Mouse (Mus musculus): ENCODE data around the gene Slc25a51.

The Slc25a51 gene

DNA sequence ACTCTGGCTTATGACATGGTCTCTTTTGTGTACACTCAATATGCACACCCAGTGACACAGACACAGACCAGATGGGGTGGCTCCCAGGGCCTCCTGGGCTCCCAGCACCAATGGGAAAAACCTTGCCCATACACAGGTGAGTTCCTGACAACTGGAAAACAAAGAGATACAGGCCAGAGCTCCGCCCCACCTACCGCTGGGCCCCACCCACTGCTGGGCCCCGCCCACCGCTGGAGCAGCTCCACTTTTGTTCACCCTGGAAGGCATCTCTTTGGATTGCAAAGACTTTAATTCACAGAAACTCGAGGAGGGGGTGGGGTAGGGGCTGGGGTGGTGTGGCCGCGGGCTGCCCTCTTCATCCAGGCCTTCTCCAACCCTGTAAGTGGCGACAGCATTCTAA, 14.8 kb upstream of the Slc25a51 start:
- in situ Hi-C loops (cut with MboI, MseI) = no loop called here

DNA sequence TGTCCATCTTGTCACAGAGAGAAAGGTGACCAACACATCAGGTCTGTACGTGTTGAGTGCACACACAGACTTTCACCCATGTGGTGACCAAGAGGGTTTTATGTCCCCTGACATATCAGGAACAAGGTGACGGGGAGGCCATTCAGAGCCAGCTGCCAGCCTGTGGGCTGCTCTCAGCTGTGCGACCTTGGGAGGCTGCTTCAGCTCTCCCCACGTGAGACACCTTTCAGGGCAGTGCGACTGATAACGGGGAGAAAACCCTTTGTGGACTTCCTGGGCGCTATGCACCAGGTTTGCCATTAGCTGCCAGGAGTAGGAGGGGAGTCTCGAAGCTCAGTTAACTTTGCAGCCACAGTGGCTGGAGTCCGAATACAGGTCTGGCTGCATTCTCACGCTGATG, 14.1 kb upstream of the Slc25a51 start:
- in situ Hi-C loops (cut with MboI, MseI) = no loop called here

DNA sequence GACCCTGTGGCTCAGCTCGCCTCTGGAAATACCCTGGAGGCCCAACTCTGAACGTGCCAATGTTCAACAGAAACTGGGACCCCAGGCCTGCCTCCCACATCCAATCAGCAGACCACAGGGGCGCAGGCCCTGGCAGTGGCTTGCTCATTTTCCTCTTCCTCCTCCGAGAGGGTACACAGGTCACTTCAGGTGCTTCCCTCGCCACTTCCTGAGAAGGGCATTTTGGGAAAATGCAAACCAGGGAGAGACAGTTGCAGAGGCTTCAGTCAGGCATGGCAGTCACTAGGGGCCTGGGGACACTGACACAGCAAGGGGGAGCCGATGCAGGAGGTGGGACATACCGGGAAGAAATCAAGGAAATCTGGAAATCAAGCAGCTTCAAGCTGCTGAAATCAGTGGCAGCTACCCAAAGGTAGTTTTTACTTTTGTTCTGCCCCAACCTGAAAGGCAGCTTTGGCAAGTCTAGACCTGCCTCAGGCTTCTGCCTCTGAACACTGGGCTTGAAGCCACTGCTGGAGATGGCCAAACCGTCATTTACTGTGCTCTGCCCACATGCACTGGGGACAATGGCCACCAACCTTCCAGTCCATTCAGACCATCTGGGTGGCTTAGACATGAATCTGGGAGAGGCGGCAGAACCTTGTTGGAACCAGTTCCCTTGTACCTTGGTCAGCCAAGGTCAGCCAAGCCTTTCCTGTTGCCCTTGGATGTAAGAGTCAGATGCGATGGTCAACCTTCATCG, 13.1 kb upstream of the Slc25a51 start:
- in situ Hi-C loops (cut with MboI, MseI) = no loop called here

DNA sequence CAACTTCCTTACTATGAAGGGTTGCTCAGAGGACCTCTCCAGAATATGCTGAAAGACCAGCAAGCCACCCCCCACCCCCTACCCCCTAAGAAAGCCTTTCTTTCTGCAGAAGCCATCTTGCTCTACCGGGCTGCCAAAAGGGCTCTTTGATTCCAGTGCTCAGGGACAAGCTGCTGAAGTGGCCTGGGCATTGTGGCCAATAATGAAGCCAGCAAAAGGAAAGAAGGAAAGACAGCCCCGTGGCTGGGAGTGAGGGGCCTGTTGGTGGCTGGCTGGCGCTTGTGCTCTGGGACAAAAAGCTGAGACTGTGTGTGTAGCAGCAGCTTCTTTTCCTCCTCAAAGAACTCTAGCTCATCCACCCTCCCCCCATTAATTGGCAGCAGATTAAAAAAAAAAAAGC, 12.2 kb upstream of the Slc25a51 start:
- in situ Hi-C loops (cut with MboI, MseI) = no loop called here

- in situ Hi-C loops (cut with MboI, MseI) = loop anchor here (10.0 kb wide), 3 partner anchors 196 to 386 kb away; no protein-coding TSS in a partner anchor
Measured at GRCm38 (mm10) chr4:45419051-45419450, 10.5 kb upstream of the Slc25a51 start.

DNA sequence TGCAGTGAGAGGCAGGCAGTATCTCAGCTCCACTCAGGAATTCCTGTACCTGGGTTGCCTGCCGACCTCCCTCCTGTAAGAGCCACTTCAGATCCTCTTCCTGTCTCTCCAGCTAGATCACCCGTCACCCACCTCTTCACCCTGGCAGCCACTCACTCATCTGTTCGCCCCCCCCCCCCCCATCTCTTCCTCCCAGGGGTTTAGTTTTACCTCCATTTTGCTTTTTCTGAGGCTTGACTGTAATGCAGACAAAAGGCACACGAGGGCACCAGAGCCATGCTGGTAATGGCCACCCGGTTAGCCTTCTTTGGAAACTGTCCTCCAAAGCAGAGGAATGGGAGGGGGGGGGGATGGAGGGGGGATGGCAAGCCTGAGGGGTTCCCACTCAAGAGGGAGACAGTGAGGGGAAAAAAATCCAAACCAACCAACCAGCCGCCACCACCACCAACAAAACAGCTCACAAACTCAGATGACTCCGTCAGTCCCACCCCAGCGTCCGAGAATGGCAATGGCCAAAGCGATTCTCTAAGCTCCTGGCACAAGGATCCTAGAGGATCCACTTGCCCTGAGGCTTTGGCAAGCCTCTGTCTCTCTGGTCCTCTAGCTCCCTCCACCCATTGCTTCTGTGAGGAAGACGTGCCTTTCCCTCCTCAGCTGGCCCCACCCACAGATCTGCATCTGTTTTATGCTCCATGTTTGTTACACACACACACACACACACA, 9.8 kb upstream of the Slc25a51 start:
- in situ Hi-C loops (cut with MboI, MseI) = loop anchor here (10.0 kb wide), 3 partner anchors 196 to 386 kb away; no protein-coding TSS in a partner anchor

DNA sequence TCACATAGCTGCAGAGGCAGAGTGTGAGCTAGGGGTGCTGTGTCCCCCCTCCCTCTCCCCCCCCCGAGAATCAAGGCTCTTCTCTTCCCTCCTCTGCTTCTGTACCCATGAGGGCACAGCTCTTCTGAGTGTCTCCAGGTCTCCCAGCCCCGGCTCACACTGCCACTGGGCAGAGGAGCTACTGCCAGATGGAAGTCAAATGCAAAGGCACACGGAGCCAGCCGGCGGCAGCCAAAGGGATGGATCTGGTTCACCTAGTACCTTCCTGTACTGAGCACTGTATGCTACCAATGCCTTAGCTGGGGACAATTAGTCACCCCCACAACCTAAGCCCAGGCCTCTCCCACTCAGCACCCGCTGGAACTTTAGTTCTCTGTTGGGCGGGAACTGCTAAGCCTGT, 7.7 kb upstream of the Slc25a51 start:
- in situ Hi-C loops (cut with MboI, MseI) = loop anchor here (10.0 kb wide), 3 partner anchors 198 to 388 kb away; no protein-coding TSS in a partner anchor

GRCm38 (mm10) chr4:45413674-45414338, 5.2 kb upstream of the Slc25a51 start:
- in situ Hi-C loops (cut with MboI, MseI) = loop anchor here (10.0 kb wide), 3 partner anchors 201 to 391 kb away; no protein-coding TSS in a partner anchor

GRCm38 (mm10) chr4:45412433-45413192, 4.0 kb upstream of the Slc25a51 start:
- in situ Hi-C loops (cut with MboI, MseI) = loop anchor here (10.0 kb wide), 3 partner anchors 202 to 392 kb away; no protein-coding TSS in a partner anchor

- in situ Hi-C loops (cut with MboI, MseI) = loop anchor here (10.0 kb wide), 3 partner anchors 204 to 394 kb away; no protein-coding TSS in a partner anchor
Measured at GRCm38 (mm10) chr4:45411181-45411790, 2.7 kb upstream of the Slc25a51 start.

DNA sequence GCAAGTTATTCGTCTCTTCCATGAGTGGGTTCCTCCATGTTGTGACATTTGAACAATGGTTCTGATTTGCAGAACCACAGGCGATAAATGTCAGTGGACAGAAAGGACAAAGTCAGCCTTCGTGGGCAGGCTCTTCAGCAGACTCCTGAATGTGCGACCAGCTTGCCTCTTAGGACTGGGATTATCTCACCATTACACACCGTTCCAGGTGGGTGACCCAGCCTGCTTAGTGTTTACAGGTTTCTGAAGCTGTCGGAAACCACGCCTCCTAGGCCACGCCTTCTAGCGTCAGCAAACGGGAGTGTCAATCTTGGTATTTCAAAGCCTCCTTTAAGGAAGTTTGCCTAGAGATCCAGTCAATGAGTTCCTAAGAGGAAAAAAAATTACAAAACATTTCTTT, 704 bp upstream of the Slc25a51 start:
- in situ Hi-C loops (cut with MboI, MseI) = no loop called here

GRCm38 (mm10) chr4:45407703-45408334, 747 bp downstream of the Slc25a51 start:
- in situ Hi-C loops (cut with MboI, MseI) = no loop called here

DNA sequence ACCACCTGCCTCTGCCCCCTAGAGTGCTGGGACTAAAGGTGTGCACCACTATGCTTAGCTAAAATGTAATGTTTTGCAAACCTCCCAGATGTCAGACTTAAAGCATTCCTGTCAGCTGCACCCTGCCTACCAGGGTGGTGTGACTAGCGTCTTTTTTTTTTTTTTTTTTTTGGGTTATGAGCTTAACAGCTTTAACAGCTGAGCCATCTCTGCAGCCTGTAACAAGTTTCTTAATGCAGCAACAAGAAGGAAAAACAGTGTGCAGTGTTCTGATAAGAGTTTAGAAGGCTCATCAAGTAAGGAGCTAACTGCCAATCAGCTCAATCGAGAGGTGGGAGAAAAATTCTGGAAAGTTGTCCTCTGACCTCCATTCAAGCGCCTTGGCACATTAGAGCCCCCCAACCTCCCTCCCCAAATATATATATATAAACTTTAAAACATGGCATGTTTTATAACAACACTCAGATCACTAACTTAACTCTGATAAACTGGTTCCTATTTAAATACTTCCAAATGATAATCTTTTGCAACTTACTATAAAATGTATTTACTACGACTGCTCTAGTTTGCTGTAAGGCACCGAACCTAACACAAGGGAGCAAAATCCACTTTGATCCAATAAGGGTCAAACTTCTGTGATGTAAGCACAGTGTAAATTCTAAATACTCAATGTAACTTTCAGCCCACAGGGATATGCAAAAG, 1.4 kb downstream of the Slc25a51 start:
- in situ Hi-C loops (cut with MboI, MseI) = no loop called here

- in situ Hi-C loops (cut with MboI, MseI) = no loop called here
Measured at GRCm38 (mm10) chr4:45406397-45406796, 2.2 kb downstream of the Slc25a51 start.

DNA sequence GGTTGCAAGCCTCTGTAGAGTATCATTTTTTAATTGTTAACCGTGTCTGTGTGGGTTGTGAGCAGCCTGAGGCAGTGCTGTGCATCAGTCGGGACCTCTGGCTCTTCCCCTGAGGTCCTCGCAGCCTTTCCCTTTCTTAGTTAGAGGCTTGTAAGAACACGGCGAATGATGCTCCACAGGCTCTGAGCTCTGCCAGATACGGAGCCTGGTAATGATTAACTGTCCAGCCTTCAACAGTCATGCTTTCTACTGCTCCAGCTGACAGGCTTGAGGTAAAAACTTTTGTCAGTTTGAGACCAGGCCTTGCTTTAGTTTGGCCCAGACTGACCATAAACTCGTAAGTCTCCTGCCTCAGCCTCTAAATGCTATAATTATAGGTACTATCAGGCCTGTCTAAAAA, 3.3 kb downstream of the Slc25a51 start:
- in situ Hi-C loops (cut with MboI, MseI) = no loop called here

DNA sequence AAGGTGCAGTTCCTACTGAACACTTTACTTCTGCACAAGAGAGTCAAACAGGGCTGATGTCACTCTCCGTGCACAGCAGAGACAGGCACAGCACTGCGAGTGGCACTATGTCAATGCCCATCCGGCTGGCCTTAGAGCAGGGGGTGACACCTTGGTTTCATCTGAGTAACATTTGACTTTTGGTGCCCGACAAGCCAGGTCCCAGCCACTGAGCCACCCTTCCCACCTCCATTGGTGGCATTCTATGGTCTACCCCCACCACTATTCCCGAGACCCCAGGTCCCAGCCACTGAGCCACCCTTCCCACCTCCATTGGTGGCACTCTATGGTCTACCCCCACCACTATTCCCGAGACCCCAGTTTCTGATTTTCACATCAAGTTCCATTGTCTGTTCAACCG, 4.5 kb downstream of the Slc25a51 start:
- in situ Hi-C loops (cut with MboI, MseI) = no loop called here

DNA sequence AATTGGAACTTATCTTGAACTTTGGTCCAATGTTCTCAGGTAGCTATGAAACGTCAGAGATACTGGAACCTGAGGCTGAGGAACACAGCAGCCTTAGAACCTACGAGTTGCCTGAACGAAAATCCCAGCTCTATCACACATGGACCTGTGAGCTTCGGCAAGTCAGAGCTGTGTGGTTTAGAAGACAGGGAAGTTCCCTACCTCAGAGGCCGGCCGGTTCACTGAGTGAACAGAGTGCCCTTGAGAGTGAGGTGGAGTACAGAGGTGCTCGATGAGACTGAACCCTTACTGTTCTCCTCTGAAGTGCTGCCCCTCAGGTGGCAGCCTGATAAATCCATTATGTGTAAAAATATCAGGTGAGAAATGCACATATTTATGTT, 5.1 kb downstream of the Slc25a51 start:
- in situ Hi-C loops (cut with MboI, MseI) = no loop called here

DNA sequence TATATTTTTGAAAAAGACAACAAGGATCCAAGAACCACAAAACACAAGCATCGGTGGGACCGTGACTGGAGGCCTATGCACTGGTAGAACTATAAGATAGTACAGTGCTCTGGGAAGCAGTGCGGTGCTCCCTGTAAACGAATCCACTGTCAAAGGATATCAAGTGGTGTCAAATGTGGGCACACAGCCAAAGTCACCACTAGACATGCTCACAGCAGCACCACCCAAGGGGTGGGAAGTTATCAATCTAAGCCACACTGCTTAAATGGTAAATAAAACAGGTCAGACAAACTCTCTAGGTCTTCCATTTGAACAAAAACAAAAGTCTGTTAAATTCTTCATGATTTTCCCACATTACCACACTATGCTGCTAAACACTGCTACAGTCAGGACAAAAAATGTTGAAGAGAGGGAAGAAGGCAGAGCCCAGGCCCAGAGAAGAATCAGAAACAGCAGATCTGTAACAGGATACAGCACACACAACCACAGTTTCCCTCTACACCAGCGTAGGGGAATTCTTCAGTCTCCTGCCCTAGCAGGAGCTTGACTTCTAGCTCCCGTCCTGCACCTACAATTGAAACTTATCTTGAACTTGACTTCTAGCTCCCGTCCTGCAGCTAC, 5.6 kb downstream of the Slc25a51 start:
- in situ Hi-C loops (cut with MboI, MseI) = no loop called here

DNA sequence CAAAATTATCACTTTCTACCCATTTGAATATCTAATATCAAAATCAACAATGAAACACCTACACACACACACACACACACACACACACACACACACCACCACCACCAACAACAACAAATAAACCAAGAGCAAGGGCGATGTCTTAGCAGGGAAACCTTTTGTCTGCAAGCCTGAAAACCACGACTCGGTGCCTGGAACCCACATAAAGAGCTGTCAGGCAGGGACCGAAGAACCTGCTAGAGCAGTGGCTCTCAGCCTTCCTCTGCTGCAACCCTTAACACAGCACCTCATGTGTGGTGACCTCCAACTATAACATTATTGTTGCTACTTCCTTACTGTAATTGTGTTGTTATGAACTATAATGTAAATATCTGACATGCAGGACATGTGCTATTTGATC, 6.3 kb downstream of the Slc25a51 start:
- in situ Hi-C loops (cut with MboI, MseI) = no loop called here

All from T-helper 2 cell (primary cell).